Mouse (Mus musculus): ENCODE data around the gene Gm3404.
"Not testable (repeated sequence)": the region's sequence is repeated elsewhere in the genome, so short reads cannot be mapped to it uniquely, and the experiment has no call there.

Gene Gm3404

DNA sequence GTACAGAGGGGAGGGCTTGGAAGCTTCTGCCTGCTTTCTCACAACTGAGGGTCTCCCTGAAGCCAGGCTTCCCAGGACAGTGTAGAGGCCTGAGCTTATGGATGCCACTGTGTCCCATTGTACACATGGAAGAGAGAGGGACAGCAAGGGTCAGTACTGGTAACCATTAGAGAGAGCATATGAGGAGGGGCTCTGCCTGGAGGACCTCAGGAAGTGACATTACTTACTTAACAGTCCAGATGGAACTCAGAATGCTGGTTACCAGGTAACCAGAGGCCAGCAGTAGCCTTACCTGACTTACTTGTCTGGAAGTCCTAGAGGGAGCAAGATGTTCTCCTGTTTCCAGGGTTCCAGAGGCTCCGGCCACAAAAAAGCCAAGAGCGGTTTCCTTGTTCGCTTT lies at the start of gene Gm3404:
TSS of gene Gm3404 (plus strand) at position 301 of the 400 bp plus-strand sequence.
- DNase-seq = not testable (repeated sequence)

DNA sequence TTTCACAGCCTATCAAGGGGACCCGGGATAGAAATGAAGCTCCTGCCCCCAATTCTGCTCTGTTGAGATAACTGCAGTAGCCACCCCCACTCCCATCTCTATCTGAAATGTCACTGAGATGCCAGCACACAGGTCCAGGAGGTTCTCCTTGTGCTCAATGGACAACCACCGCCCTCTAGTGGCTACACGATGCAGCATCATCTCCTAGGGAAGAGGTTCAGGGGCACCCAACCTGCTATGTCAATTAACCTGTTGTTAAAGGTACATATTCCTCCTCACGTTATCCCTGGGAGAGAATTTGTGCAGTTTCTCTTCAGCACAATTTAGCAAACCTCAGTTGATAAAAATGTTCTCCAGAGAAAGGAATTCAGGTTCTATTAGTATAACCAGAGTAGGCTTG lies 46.0 kb upstream of the Gm3404 start:
- DNase-seq = peak; percentile 7

- DNase-seq = not testable (repeated sequence)
Observed at GRCm38 (mm10) chr5:146481665-146482064, 43.9 kb upstream of the Gm3404 start, which contains the start of gene Gm6408. Gene Gm6408, plus strand, starts transcription at chr5:146481965.

- peak; percentile 7 for DNase-seq
Observed at GRCm38 (mm10) chr5:146488959-146489358, 36.6 kb upstream of the Gm3404 start.

DNA sequence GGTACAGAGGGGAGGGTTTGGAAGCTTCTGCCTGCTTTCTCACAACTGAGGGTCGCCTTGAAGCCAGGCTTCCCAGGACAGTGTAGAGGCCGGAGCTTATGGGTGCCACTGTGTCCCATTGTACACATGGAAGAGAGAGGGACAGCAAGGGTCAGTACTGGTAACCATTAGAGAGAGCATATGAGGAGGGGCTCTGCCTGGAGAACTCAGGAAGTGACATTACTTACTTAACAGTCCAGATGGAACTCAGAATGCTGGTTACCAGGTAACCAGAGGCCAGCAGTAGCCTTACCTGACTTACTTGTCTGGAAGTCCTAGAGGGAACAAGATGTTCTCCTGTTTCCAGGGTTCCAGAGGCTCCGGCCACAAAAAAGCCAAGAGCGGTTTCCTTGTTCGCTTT lies 34.5 kb upstream of the Gm3404 start, which contains the start of gene Gm6370:
TSS of gene Gm6370 (plus strand) at position 301 of the 400 bp plus-strand sequence.
- not testable (repeated sequence) for DNase-seq

DNA sequence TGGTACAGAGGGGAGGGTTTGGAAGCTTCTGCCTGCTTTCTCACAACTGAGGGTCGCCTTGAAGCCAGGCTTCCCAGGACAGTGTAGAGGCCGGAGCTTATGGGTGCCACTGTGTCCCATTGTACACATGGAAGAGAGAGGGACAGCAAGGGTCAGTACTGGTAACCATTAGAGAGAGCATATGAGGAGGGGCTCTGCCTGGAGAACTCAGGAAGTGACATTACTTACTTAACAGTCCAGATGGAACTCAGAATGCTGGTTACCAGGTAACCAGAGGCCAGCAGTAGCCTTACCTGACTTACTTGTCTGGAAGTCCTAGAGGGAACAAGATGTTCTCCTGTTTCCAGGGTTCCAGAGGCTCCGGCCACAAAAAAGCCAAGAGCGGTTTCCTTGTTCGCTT lies 23.5 kb upstream of the Gm3404 start, which contains the start of gene 4930449I24Rik:
TSS of gene 4930449I24Rik (plus strand) at position 301 of the 400 bp plus-strand sequence.
- DNase-seq = not testable (repeated sequence)

DNA sequence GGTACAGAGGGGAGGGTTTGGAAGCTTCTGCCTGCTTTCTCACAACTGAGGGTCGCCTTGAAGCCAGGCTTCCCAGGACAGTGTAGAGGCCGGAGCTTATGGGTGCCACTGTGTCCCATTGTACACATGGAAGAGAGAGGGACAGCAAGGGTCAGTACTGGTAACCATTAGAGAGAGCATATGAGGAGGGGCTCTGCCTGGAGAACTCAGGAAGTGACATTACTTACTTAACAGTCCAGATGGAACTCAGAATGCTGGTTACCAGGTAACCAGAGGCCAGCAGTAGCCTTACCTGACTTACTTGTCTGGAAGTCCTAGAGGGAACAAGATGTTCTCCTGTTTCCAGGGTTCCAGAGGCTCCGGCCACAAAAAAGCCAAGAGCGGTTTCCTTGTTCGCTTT lies 11.8 kb upstream of the Gm3404 start, which contains the start of gene Gm3402:
TSS of gene Gm3402 (plus strand) at position 301 of the 400 bp plus-strand sequence.
- DNase-seq = not testable (repeated sequence)

DNA sequence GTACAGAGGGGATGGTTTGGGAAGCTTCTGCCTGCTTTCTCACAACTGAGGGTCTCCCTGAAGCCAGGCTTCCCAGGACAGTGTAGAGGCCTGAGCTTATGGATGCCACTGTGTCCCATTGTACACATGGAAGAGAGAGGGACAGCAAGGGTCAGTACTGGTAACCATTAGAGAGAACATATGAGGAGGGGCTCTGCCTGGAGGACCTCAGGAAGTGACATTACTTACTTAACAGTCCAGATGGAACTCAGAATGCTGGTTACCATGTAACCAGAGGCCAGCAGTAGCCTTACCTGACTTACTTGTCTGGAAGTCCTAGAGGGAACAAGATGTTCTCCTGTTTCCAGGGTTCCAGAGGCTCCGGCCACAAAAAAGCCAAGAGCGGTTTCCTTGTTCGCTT lies 11.7 kb downstream of the Gm3404 start, which contains the start of gene Gm3409:
TSS of gene Gm3409 (plus strand) at position 301 of the 400 bp plus-strand sequence.
- not testable (repeated sequence) for DNase-seq

DNA sequence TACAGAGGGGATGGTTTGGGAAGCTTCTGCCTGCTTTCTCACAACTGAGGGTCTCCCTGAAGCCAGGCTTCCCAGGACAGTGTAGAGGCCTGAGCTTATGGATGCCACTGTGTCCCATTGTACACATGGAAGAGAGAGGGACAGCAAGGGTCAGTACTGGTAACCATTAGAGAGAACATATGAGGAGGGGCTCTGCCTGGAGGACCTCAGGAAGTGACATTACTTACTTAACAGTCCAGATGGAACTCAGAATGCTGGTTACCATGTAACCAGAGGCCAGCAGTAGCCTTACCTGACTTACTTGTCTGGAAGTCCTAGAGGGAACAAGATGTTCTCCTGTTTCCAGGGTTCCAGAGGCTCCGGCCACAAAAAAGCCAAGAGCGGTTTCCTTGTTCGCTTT lies 30.2 kb downstream of the Gm3404 start, which contains the start of gene Gm3415:
TSS of gene Gm3415 (plus strand) at position 301 of the 400 bp plus-strand sequence.
- DNase-seq = not testable (repeated sequence)

GRCm38 (mm10) chr5:146564259-146564658 lies 38.7 kb downstream of the Gm3404 start:
- DNase-seq = no peak

- DNase-seq = peak; percentile 51
Observed at GRCm38 (mm10) chr5:146567054-146567453, 41.5 kb downstream of the Gm3404 start.

GRCm38 (mm10) chr5:146570179-146570578 lies 44.6 kb downstream of the Gm3404 start:
- not testable (repeated sequence) for DNase-seq

GRCm38 (mm10) chr5:146571830-146572734 lies 46.5 kb downstream of the Gm3404 start:
- DNase-seq = not testable (repeated sequence)

DNA sequence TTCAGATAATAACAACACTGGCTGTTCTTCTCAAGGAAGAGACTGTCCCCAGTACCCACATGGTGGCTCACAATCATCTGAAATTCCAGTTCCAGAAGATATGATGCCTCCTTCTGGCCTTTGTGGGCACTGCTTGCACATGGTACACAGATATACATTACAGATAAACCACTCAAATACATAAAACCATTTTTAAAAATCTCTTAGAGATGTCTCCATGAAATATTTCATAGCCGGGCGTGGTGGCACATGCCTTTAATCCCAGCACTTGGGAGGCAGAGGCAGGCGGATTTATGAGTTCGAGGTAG lies 47.1 kb downstream of the Gm3404 start:
- not testable (repeated sequence) for DNase-seq

DNA sequence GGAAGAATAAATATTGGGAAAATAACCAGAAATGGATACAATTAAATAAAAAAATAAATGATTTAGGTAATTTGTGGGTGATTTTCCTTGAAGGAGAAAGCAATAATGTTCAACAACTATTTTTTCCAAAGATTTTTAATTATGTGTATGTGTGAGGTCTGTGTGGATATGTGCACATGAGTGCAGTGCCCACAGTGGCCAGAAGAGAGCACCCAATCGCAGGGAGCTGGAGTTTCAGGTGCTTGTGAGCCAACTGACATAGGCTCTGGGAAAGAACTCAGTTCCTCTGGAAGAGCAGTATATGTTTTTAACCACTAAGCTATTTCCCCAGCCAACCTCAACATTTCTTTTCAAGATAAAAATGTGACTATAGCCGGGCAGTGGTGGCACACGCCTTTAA lies 51.1 kb downstream of the Gm3404 start:
- DNase-seq = no peak

Measured in embryo, embryonic 11 days (tissue).